Mouse (Mus musculus): Measurements from ENCODE around the gene Gnl2.

DNA sequence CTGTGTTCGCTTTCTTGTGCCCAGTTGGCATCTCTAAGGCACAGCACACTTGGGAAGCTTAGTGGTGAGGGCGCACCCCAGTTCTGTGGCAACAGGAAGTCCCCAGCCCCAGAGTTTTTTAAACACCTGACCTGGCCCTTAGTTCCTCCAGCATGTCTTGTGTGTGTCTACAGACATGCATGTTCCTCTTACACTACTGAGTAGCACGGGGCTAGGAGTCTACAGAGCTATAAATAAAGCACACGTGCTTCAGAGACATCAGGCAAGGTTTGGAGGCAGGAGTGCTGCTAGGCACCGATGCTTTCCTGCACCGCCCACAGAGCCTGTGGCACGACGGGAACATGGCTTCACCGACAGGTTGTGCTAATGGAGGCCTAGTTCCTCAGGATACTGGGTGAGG lies 39.0 kb downstream of the Gnl2 start:
- TF ChIP-seq NANOG (IDR thresholded peaks at IDR 0.05; ENCODE audit: borderline replicate concordance, low read length): no peak
- no peak for TF ChIP-seq CTCF (conservative IDR thresholded peaks at IDR 0.05; ENCODE audit: low read length)

All from E14TG2a.4 (cell line).